Mouse (Mus musculus): ENCODE measurements around the gene Ptpn12. TPM values are rescaled to one million over a fixed set of nuclear protein-coding genes. Genes with fewer than 3 reads are reported as not detected.

Ptpn12 gene
- polyA plus RNA-seq, 1 experiment from 2014 or later, result 24.6 TPM

DNA sequence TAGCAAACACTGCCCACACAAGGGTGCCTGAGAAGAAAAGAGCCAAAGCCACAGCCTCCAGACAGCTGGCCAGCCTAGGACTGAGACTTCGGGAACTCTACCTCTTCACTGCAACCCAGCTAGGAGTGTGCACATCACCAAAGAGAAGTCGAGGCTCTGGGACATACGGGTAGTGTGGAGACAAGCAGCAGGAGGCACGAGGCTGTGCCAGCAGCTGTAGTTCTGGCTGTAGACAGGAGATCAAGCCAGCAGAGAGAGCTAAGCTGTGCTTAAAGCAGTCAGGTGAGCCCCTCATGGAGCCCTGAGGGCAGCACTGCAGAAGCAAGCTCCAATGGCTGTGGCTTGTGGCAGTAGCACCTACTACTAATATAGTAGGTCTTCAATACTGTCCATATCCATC lies 115.0 kb downstream of the Ptpn12 start:
- H3K36me3 ChIP-seq, result no peaks in the 10 kb centered on the region
- 91% methylated on average over 4 of the region's 4 CpGs for WGBS

GRCm38 (mm10) chr5:20940040-20940571 lies 115.6 kb downstream of the Ptpn12 start:
- no peaks in the 10 kb centered on the region for H3K27me3 ChIP-seq (ENCODE audit: low read depth, poor library complexity, severe bottlenecking)
- H3K36me3 ChIP-seq, result no peaks in the 10 kb centered on the region
- H3K4me3 ChIP-seq, result no peak overlapping the region
- H3K4me1 ChIP-seq, result peaks cover 11% of the 10 kb centered on the region; the same call in 1 of the 2 replicates
- no peak for DNase-seq (ENCODE audit: low spot score)
- 94% methylated on average over 6 of the region's 6 CpGs for WGBS
- no peak overlapping the region for H3K27ac ChIP-seq
- no peaks in the 10 kb centered on the region for H3K9me3 ChIP-seq (replicated peaks)

More for the DNA sequence above, 115.0 kb downstream of the Ptpn12 start:
- DNase-seq (ENCODE audit: low spot score), result no peak
- Histone ChIP-seq H3K27me3 (ENCODE audit: low read depth, poor library complexity, severe bottlenecking) (no peaks in the 10 kb centered on the region), H3K27ac (no peak overlapping the region), H3K9me3 (replicated peaks) (no peaks in the 10 kb centered on the region), H3K4me1 (peaks cover 14% of the 10 kb centered on the region; the same call in 1 of the 2 replicates), H3K4me3 (no peak overlapping the region)

DNA sequence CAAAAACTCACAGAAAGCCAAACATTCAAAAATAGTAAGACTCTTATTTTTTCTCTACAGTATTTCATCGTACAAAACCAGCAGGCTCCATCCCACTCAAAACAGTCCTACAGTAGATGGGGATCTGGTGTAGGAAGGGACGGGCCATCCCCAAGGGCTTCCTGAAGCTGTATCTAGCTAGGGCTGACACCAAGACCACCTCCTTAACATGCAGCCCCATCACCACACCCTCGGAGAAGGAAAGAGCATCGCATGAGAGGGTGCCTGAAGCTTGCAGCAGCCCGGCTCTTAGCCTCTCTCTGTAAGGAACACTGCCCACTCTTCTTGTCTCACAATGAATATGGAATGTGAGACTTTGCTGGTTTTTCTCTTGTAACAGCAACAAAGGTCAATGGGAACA lies 117.2 kb downstream of the Ptpn12 start:
- 83% methylated on average over 5 of the region's 5 CpGs for WGBS
- Histone ChIP-seq H3K27ac (no peak overlapping the region), H3K4me3 (no peak overlapping the region), H3K9me3 (replicated peaks) (no peaks in the 10 kb centered on the region), H3K36me3 (no peaks in the 10 kb centered on the region), H3K27me3 (ENCODE audit: low read depth, poor library complexity, severe bottlenecking) (no peaks in the 10 kb centered on the region), H3K4me1 (peaks cover 10% of the 10 kb centered on the region; the same call in 1 of the 2 replicates)
- no peak for DNase-seq (ENCODE audit: low spot score)

Other genes with a start within 250 kb of the Ptpn12 start
- gene Phtf2, start 173.8 kb downstream of the Ptpn12 start, polyA plus RNA-seq (2016; fragmentation: Nextera tagmentation; extraction: Ambion mirVana), result 20.0 and 20.2 TPM in 2 replicates
- gene Tmem60, start 173.7 kb downstream of the Ptpn12 start, polyA plus RNA-seq (2016; fragmentation: Nextera tagmentation; extraction: Ambion mirVana), result 45.2 and 49.9 TPM in 2 replicates
- 4.5 and 4.9 TPM in 2 replicates for gene Rsbn1l, start 99.5 kb downstream of the Ptpn12 start, polyA plus RNA-seq (2016; fragmentation: Nextera tagmentation; extraction: Ambion mirVana)
- 0.50 and 1.3 TPM in 2 replicates for gene Gsap, start 130.3 kb upstream of the Ptpn12 start, polyA plus RNA-seq (2016; fragmentation: Nextera tagmentation; extraction: Ambion mirVana)